Mouse (Mus musculus): ENCODE results near the gene Scrg1.

GRCm38 (mm10) chr8:57435768-57436436, 19.8 kb upstream of the Scrg1 start:
- TF ChIP-seq CTCF (IDR thresholded peaks at IDR 0.05; ENCODE audit: low read depth, low read length) (no peak), GATA1 (IDR thresholded peaks at IDR 0.05; ENCODE audit: borderline replicate concordance, low read length) (no peak)
